Comparison of ENCODE assay signal across 8 mouse cellular contexts in the genomic region with DNA sequence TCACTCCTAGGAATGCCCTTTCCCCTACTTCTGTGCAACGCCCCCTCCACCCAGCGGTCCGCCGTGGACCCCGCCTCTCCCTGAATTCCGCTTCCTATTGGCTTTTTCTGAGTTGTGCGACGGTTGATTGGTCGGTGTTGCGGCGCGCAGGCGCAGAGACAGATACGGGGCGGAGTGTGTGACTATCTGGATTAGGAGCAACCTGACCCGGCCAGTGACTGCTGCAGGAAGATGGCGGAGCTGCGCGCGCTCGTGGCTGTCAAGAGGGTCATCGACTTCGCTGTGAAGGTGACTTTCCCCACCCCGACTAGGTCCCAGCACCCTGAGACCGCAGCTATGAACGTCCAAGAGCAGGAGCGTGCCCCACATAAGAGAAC. TPM values are rescaled to one million over a fixed set of nuclear protein-coding genes. Genes with fewer than 3 reads are reported as not detected.
DNase-seq lines count a peak whose midpoint lies in the region; ATAC-seq and TF ChIP-seq lines count a peak whose summit lies in the region.

A gene (plus strand): TSS at position 167 of the 377 bp plus-strand sequence.
A gene (plus strand): TSS at position 212 of the 377 bp plus-strand sequence.

- no peaks in the 10 kb centered on the region; the same call in 1 of the 2 replicates for H3K27me3 ChIP-seq in heart, embryonic 12.5 days (replicated peaks)
- H3K27me3 ChIP-seq in kidney, postnatal 0 days (ENCODE audit: insufficient read depth, low read length), result no peaks in the 10 kb centered on the region
- no peaks in the 10 kb centered on the region for H3K27me3 ChIP-seq in liver, embryonic 11.5 days (replicated peaks; ENCODE audit: control insufficient read depth, insufficient read depth, low read length)
- H3K27me3 ChIP-seq in stomach, embryonic 14.5 days (ENCODE audit: control insufficient read depth, insufficient read depth, low read length), result no peaks in the 10 kb centered on the region

- DNase-seq in CD4-positive helper T cell, adult 2 months (ENCODE audit: low read depth, low spot score), result peak; percentile 94
- peak; percentile 89 for DNase-seq in brain, embryonic 18.5 days (ENCODE audit: low read depth, low spot score)
- DNase-seq in kidney, postnatal 0 days (ENCODE audit: low spot score), result peak; percentile 99
- DNase-seq in liver, embryonic 11.5 days (ENCODE audit: low spot score), result peak; percentile 91
- peak; percentile 92 for DNase-seq in naive thymus-derived CD4-positive, alpha-beta T cell, adult 2 months (ENCODE audit: low read depth)

- H3K4me1 ChIP-seq in heart, embryonic 12.5 days (replicated peaks), result peaks cover 47% of the 10 kb centered on the region
- peaks cover 12% of the 10 kb centered on the region; the same call in 1 of the 2 replicates for H3K4me1 ChIP-seq in kidney, postnatal 0 days (replicated peaks; ENCODE audit: insufficient read depth, low read length)
- H3K4me1 ChIP-seq in liver, embryonic 11.5 days (replicated peaks; ENCODE audit: control insufficient read depth, insufficient read depth, low read length), result peaks cover 32% of the 10 kb centered on the region
- peaks cover 12% of the 10 kb centered on the region for H3K4me1 ChIP-seq in stomach, embryonic 14.5 days (ENCODE audit: control insufficient read depth, insufficient read depth, low read length)

- peak; percentile 30; the same call in 1 of the 2 replicates for TF ChIP-seq CTCF in kidney, postnatal 0 days (IDR thresholded peaks at IDR 0.05; ENCODE audit: low read depth)

- peak; percentile 96 for ATAC-seq in erythroid progenitor cell, adult 5-6 weeks (replicated peaks; ENCODE audit: low FRiP score, poor library complexity, severe bottlenecking)
- peak; percentile 97 for ATAC-seq in heart, embryonic 12.5 days (ENCODE audit: insufficient number of reproducible peaks, low FRiP score)
- ATAC-seq in kidney, postnatal 0 days (replicated peaks; ENCODE audit: low FRiP score, low read depth), result peak; percentile 97
- peak; percentile 96 for ATAC-seq in liver, embryonic 11.5 days (replicated peaks; ENCODE audit: low FRiP score)
- peak; percentile 95 for ATAC-seq in stomach, embryonic 14.5 days (ENCODE audit: insufficient number of reproducible peaks, insufficient read depth, low FRiP score, low read depth)

- H3K9ac ChIP-seq in heart, embryonic 12.5 days, result peak within 1 kb of the TSS; percentile 78
- H3K9ac ChIP-seq in kidney, postnatal 0 days (ENCODE audit: low read depth, low read length), result peak within 1 kb of the TSS; percentile 67
- peak within 1 kb of the TSS; percentile 75 for H3K9ac ChIP-seq in liver, embryonic 11.5 days (ENCODE audit: low read depth, low read length)
- peak within 1 kb of the TSS; percentile 48 for H3K9ac ChIP-seq in stomach, embryonic 14.5 days (replicated peaks; ENCODE audit: low read depth, low read length)

- H3K9me3 ChIP-seq in heart, embryonic 12.5 days (replicated peaks), result no peaks in the 10 kb centered on the region
- no peaks in the 10 kb centered on the region for H3K9me3 ChIP-seq in kidney, postnatal 0 days (replicated peaks; ENCODE audit: low read length)
- no peaks in the 10 kb centered on the region for H3K9me3 ChIP-seq in liver, embryonic 11.5 days (ENCODE audit: control insufficient read depth, low read length)
- H3K9me3 ChIP-seq in stomach, embryonic 14.5 days (ENCODE audit: control insufficient read depth, low read depth, low read length), result no peaks in the 10 kb centered on the region

- peak within 1 kb of the TSS; percentile 74 for H3K4me2 ChIP-seq in heart, embryonic 12.5 days
- peak within 1 kb of the TSS; percentile 80 for H3K4me2 ChIP-seq in kidney, postnatal 0 days (ENCODE audit: low read length)
- peak within 1 kb of the TSS; percentile 98 for H3K4me2 ChIP-seq in liver, embryonic 11.5 days
- peak within 1 kb of the TSS; percentile 92 for H3K4me2 ChIP-seq in stomach, embryonic 14.5 days (replicated peaks; ENCODE audit: low read depth, low read length)

- WGBS in heart, embryonic 12.5 days, result under 1% methylated on average over 27 of the region's 27 CpGs
- WGBS in kidney, postnatal 0 days, result under 1% methylated on average over 27 of the region's 27 CpGs
- WGBS in liver, embryonic 11.5 days, result under 1% methylated on average over 27 of the region's 27 CpGs
- WGBS in stomach, embryonic 14.5 days, result under 1% methylated on average over 27 of the region's 27 CpGs

- peak within 1 kb of the TSS; percentile 66 for H3K4me3 ChIP-seq in heart, embryonic 12.5 days
- H3K4me3 ChIP-seq in kidney, postnatal 0 days (replicated peaks; ENCODE audit: low read depth, low read length), result peak within 1 kb of the TSS; percentile 48
- peak within 1 kb of the TSS; percentile 68 for H3K4me3 ChIP-seq in liver, embryonic 11.5 days (ENCODE audit: low read depth, low read length)
- H3K4me3 ChIP-seq in stomach, embryonic 14.5 days (ENCODE audit: low read depth, low read length), result peak within 1 kb of the TSS; percentile 53

- peak within 1 kb of the TSS; percentile 98 for H3K27ac ChIP-seq in heart, embryonic 12.5 days (ENCODE audit: poor library complexity, severe bottlenecking)
- H3K27ac ChIP-seq in kidney, postnatal 0 days, result peak within 1 kb of the TSS; percentile 99
- peak within 1 kb of the TSS; percentile 92 for H3K27ac ChIP-seq in liver, embryonic 11.5 days (ENCODE audit: low read depth, low read length)
- H3K27ac ChIP-seq in stomach, embryonic 14.5 days (ENCODE audit: low read length), result peak within 1 kb of the TSS; percentile 95

- H3K36me3 ChIP-seq in heart, embryonic 12.5 days, result no peaks in the 10 kb centered on the region
- no peaks in the 10 kb centered on the region for H3K36me3 ChIP-seq in kidney, postnatal 0 days (ENCODE audit: insufficient read depth, low read length)
- no peaks in the 10 kb centered on the region for H3K36me3 ChIP-seq in liver, embryonic 11.5 days (ENCODE audit: control insufficient read depth, insufficient read depth, low read length)
- no peaks in the 10 kb centered on the region for H3K36me3 ChIP-seq in stomach, embryonic 14.5 days (ENCODE audit: control insufficient read depth, insufficient read depth, low read length)

RNA-seq across cellular contexts. Expression of the first gene that starts in this region (rescaled TPM):
- total RNA-seq in erythroid progenitor cell, adult 5-6 weeks (2015; ENCODE audit: low replicate concordance), result 46.5 and 102 TPM in 2 replicates
- 70.3 and 109 TPM in 2 replicates for total RNA-seq in erythroid progenitor cell, adult 5-6 weeks (2017; ENCODE audit: low replicate concordance)
- 460 and 473 TPM in 2 replicates for polyA plus RNA-seq in heart, embryonic 12.5 days (2016; fragmentation: Nextera tagmentation; extraction: Ambion mirVana)
- polyA plus RNA-seq in kidney, postnatal 0 days (2015; fragmentation: Nextera tagmentation; extraction: Ambion mirVana), result 575 and 604 TPM in 2 replicates
- polyA plus RNA-seq in liver, embryonic 11.5 days (2014; fragmentation: Nextera tagmentation; extraction: Ambion mirVana), result 369 and 378 TPM in 2 replicates
- polyA plus RNA-seq in stomach, embryonic 14.5 days (2014; fragmentation: Nextera tagmentation; extraction: Ambion mirVana), result 290 and 313 TPM in 2 replicates

RNA-seq across cellular contexts. Expression of the second gene that starts in this region (rescaled TPM):
- not detected in 2 replicates for total RNA-seq in erythroid progenitor cell, adult 5-6 weeks (2015; ENCODE audit: low replicate concordance)
- total RNA-seq in erythroid progenitor cell, adult 5-6 weeks (2017; ENCODE audit: low replicate concordance), result 5.8 TPM in 1 of 2 replicates, not detected in the other
- polyA plus RNA-seq in heart, embryonic 12.5 days (2016; fragmentation: Nextera tagmentation; extraction: Ambion mirVana), result 0.46 TPM in 1 of 2 replicates, not detected in the other
- polyA plus RNA-seq in kidney, postnatal 0 days (2015; fragmentation: Nextera tagmentation; extraction: Ambion mirVana), result 0.24 and 0.29 TPM in 2 replicates
- polyA plus RNA-seq in liver, embryonic 11.5 days (2014; fragmentation: Nextera tagmentation; extraction: Ambion mirVana), result 0.37 TPM in 1 of 2 replicates, not detected in the other
- polyA plus RNA-seq in stomach, embryonic 14.5 days (2014; fragmentation: Nextera tagmentation; extraction: Ambion mirVana), result 0.30 and 0.46 TPM in 2 replicates

Comparison
In these comparisons a context has a peak if more than half of its experiments do, and no peak if none do; other contexts are left out.
1. Peak in every context shown above with its lines: DNase-seq, ATAC-seq, H3K4me3 ChIP-seq and H3K27ac ChIP-seq.